Mouse (Mus musculus) thymus, postnatal 10 days (tissue): ENCODE data around the gene Pelo.

Experiments
- DNase-seq, 2 experiments: peaks; one replicate each; pipeline ENCODE4 v3.0.0; 2021; ENCODE audit warnings: low spot score in 2 of 2

Pelo gene

GRCm38 (mm10) chr13:115096965-115097364, 7.0 kb upstream of the Pelo start:
- no peak for DNase-seq

DNA sequence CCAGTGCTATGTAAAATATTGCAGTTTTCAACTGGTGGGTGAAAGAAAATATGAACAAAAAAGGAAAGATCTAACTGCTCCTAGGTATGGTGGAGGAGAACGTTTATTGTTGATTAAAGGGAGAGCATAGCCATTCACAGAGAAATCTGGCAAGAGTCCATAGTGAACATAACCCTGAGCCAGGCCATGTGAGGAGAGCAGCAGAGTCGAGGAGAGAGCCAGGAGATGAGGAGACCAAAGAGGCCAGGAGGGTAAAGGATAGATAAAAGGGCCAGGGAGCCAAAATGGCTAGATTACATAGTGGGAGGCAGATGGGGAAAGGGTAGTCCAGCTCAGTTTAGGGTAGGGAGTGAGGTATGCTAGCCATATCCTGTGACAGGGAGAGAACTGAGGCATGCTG, 6.2 kb upstream of the Pelo start:
- no peak for DNase-seq

GRCm38 (mm10) chr13:115095392-115095791, 5.4 kb upstream of the Pelo start:
- DNase-seq = no peak

- DNase-seq = no peak
Observed at GRCm38 (mm10) chr13:115091511-115091910, 1.5 kb upstream of the Pelo start.

- no peak for DNase-seq
Observed at GRCm38 (mm10) chr13:115090977-115091445, 1.0 kb upstream of the Pelo start.

DNA sequence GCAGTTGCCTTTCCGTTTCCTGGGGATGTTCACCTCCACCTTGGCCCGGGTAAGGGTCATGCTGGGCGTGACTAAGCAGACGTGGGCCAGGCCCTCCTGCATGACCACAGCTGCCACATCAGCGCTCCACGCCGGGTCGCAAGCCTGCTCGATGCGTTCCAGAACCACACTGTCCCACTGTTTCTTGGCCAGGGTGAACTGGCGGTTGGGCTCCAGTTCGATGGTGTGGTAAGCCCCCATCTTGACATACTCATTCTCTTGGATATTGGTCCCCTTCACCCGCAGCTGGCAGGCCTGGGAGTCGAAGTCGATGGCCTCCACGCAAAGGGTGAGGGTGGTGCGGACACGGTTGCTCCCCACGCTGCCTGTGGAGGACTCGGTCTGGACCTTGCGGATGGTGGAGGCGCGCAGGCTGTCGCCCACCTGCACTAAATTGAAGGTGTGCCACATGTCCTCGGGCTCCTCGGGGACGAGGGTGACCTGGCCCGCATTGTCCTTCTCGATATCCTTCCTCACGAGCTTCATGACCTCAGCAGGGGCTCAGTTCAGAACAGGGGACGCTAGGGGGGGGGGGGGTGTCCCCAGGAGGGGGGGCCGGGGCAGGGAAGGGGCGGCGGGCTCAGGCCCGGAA, 476 bp downstream of the Pelo start:
- DNase-seq = peak; percentile 17 to 35

- no peak for DNase-seq
Observed at GRCm38 (mm10) chr13:115089020-115089394, 979 bp downstream of the Pelo start.

DNA sequence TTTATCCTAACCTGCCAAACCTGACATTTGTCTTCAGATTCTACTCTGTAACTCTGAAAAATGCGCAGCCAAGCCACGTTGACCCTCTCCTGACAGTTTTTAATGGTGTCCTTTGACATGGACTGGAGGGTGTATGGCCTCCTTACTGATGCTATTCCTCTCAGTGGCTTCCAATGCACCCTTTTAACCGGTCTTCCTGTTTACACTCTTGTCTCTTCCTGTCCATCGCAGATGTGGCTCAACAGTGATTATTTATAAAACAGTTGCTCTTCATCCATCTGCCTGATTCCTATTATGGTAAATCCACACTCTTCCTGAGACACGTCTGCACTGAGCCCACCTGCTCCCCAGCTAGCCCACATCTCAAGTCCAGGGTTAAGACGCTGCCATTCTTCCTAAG, 4.0 kb downstream of the Pelo start:
- DNase-seq = no peak

- DNase-seq = no peak
Observed at GRCm38 (mm10) chr13:115082339-115082738, 7.6 kb downstream of the Pelo start.

- no peak for DNase-seq
Observed at GRCm38 (mm10) chr13:115079996-115080585, 9.9 kb downstream of the Pelo start.

DNA sequence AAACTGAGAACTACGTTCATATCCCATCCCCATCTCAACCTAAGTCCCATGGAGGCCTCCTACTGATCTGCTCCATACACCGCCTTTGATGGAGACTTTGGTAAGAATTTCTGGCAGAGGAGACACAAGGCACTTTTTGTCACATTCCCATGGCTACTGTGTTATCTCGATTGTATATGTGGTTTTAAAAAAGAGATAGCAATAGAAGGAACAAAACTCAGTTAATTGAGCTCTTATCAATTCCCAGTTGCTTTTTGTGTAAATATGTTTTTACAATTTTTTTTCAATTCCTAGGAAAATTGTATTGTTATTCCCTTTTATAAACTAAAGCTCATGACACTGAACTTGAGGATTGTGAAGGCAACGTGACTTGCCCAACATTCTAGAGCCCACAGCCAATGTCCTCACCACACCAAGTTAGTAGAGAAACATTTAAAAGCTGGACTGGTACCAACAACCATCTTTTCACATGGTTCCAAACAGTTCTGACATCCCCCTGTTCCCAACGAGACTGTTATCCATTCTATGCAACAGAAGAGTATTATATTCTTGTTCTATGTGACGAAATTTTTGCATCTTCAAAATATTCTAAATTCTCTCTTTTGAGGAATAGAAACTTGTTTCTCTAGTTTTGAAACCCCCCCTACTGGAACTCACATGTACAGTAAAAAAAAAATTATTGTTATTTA, 10.8 kb downstream of the Pelo start:
- no peak for DNase-seq

DNA sequence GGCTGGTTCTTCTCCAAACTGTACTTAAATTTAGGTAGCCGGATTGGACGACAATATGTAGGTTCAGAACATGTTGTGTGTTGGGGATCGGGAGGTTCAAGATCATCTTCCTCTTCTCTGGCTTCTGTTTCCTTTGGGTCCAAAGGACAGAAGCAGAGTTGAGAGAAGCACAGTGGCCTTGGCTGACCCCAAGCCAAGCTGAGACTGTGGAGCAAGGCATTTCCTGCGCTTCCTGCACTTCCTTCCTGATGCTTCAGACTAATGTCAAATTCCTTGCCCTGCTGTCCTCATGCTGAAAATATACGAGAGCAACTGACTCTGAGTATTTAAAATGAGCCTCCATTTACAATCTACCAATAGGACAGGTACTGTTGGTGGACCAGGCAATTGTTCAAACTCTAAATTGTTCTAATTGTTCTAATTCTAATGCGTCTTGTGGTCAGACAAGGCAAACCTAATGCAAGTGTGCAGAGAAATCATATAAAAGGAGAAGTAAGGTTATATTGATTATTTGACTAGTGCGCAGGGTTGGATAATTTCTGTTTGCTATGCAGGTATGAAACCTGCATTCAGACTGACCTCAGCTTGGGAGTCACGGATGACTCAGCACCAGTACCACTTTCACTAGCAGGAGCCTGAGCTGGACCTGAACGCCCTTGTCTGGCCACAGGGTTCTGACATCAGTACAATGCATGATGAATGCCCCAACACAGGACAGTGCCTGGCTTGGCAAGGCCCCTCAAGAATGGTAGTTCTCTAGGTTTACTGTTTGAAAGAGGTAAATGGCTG, 12.4 kb downstream of the Pelo start:
- no peak for DNase-seq

DNA sequence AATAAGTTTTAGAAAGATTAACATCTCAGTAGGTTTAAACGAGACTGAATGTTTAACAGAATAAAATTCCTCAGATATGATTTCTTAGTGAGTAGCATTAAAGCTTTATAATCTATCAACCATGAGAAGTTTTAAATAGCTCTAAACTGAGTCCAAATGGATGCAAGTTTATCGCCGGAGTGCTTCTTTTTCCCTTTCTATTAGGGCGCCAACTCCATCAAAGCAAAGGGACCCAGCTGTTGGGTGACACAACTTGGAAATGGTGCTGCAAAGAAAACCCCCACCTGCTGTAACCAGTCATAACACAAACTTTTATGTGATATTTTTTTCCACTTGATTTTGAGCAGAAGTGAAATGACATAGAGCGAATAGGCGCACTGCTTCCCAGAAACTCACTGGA, 17.6 kb downstream of the Pelo start:
- DNase-seq = no peak

GRCm38 (mm10) chr13:115071431-115071830, 18.6 kb downstream of the Pelo start:
- DNase-seq = no peak

- DNase-seq = no peak
Observed at GRCm38 (mm10) chr13:115067968-115068330, 22.0 kb downstream of the Pelo start.

- no peak for DNase-seq
Observed at GRCm38 (mm10) chr13:115067324-115067967, 22.5 kb downstream of the Pelo start.

- DNase-seq = no peak
Observed at GRCm38 (mm10) chr13:115057555-115057954, 32.4 kb downstream of the Pelo start.

- no peak for DNase-seq
Observed at GRCm38 (mm10) chr13:115054783-115055182, 35.2 kb downstream of the Pelo start.

- no peak for DNase-seq
Observed at GRCm38 (mm10) chr13:115052568-115052967, 37.4 kb downstream of the Pelo start.

DNA sequence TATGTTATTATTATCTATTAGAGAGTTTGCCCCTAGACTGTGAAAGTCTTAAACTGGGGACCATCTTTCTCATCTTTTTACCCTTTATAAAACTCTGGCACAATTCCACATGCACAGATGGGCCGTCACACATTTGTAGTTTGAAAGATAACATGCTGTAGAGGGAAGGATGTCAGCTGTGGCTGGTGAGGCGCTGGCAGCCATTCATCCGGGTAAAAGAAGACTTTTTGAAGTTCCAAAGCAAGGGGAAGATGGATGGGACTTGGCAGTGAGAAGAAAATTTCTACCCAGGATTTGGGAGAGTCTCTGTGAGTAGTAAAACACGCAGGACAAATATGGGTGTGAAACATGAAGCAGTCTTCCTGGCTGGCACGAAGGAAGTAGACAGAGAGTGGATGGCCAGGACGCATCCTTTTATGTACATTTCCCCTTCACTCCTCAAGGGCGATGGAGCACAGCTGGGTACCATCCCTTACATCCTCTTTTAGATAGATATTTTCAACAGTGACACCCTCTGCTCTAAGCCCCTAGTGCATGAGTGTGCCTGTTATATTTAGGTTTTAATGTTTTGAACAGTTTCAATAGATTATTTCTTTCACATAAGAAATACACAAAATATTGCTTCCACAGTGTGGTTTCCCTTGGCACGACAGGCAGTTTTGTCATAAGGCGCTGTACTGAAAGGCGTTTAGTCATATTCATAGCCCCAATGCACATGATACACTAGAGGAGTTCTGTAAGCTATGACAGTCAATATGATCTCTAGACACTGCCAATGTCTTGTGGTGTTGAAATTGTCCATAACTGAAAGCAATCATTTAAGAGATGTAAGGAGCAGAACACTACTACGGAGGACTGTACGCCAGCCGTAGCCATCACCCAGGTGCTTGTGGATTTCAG, 39.1 kb downstream of the Pelo start:
- DNase-seq = no peak

GRCm38 (mm10) chr13:115042652-115043051, 47.3 kb downstream of the Pelo start:
- no peak for DNase-seq
